Mouse (Mus musculus) spleen, adult 2 months (tissue): ENCODE data around the gene Smpd2.

Source experiments
- CTCF ChIP-seq: fragments of 200-500 bp; IDR thresholded peaks from 2 replicates; pipeline ENCODE4 v1.5.1; 2011; ENCODE audit warnings: mild to moderate bottlenecking, inconsistent platforms; ENCODE audit not compliant: insufficient read depth, insufficient read length, insufficient replicate concordance; ENCODE audit errors: extremely low read depth
- POLR2A ChIP-seq: fragments of 200-500 bp; IDR thresholded peaks from 2 replicates; pipeline ENCODE4 v1.6.1; 2011; ENCODE audit warnings: low read depth, low read length, inconsistent platforms

DNA sequence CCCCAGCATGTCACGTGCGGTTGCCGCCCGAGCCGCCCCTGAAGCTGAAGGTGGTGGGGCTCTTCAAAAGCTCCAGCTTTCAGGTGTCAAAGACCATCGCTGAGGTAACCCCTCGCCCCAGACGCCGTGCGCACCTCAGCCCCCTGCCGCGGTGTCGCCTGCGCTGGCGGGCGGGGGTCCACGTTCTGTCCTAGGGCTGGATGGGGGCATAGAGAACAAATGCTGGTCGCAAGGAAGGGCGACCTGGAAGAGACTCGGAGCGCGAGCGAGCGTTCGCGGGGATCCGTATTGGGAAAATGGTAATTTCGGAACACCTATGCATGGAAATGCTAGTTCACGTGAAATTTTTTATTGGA is 327 bp upstream of the Smpd2 start:
- TF ChIP-seq CTCF, result no peak
- no peak for TF ChIP-seq POLR2A
